In the genomic region with DNA sequence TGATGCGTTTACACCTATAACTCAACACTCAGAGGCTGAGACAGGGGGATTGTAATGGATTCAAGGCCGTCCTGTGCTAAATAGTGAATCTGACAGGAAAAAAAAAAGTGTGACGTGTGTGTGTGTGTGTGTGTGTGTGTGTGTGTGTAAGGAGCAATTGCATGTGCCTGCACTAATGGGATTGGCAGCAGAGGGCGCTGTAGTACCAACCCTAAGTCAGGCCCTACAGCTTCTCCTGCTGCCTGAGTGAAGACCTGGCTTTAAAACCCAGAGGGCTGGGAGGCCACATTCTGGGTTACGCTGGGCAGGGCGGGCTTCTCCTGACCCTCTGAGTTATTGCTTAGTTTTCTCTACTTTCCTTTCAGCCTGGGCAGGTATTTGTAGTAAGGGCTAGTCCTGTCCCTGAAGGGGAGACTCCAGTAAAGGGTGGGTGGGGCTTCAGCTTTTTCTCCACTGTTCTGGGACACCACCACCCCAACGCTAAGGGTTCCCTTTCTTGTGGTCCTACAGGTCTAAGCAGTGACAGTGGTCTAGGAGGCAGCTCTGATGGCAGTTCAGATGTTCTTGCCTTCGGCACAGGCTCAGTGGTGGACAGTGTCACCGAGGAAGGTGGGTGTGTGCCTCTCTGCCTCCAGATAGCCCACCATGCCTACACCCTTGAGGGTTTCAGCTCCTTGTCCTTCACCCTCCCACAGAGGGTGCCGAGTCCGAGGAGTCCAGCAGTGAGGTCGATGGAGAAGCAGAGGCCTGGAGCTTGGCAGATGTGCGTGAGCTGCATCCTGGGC, we compare ENCODE assay signal across 9 mouse cellular contexts. TPM values are rescaled to one million over a fixed set of nuclear protein-coding genes. Genes with fewer than 3 reads are reported as not detected.
A peak's percentile ranks its signal among the peaks of the same experiment; 100 is the strongest.
DNase-seq lines count a peak whose midpoint lies in the region; ATAC-seq and TF ChIP-seq lines count a peak whose summit lies in the region.
"Had no signal": no experiment of that assay in that cellular context is flagged by ENCODE, and none has a peak within 500 bp of the region (broad histone marks: within the 10 kb centered on the region; RNA-seq: fewer than 3 reads in every experiment).

No protein-coding gene starts in this region.

- TF ChIP-seq CTCF in forebrain, postnatal 0 days (IDR thresholded peaks at IDR 0.05; ENCODE audit: low read depth), result peak; percentile 57
- TF ChIP-seq CTCF in midbrain, postnatal 0 days (IDR thresholded peaks at IDR 0.05), result peak; percentile 63

- WGBS in forebrain, postnatal 0 days, result 92% methylated on average over 13 of the region's 13 CpGs
- WGBS in forebrain, embryonic 14.5 days, result 90% methylated on average over 13 of the region's 13 CpGs
- 90% methylated on average over 13 of the region's 13 CpGs for WGBS in midbrain, postnatal 0 days
- 92% methylated on average over 13 of the region's 13 CpGs for WGBS in midbrain, embryonic 16.5 days
- 93% methylated on average over 13 of the region's 13 CpGs for WGBS in hindbrain, embryonic 13.5 days

- H3K27ac ChIP-seq in forebrain, postnatal 0 days (ENCODE audit: low read depth, low read length), result no peak overlapping the region
- H3K27ac ChIP-seq in forebrain, embryonic 14.5 days (ENCODE audit: low read depth, low read length), result no peak overlapping the region
- no peak overlapping the region for H3K27ac ChIP-seq in midbrain, postnatal 0 days (ENCODE audit: low read depth, low read length)
- H3K27ac ChIP-seq in midbrain, embryonic 16.5 days (ENCODE audit: low read length), result no peak overlapping the region
- H3K27ac ChIP-seq in hindbrain, embryonic 13.5 days, result no peak overlapping the region
- H3K27ac ChIP-seq: stomach, embryonic 15.5 days had no signal

- H3K4me2 ChIP-seq in forebrain, postnatal 0 days (ENCODE audit: low read depth), result no peak overlapping the region
- no peak overlapping the region for H3K4me2 ChIP-seq in forebrain, embryonic 14.5 days (ENCODE audit: low read length)
- H3K4me2 ChIP-seq in midbrain, postnatal 0 days (ENCODE audit: low read depth, low read length, poor library complexity, severe bottlenecking), result no peak overlapping the region
- no peak overlapping the region for H3K4me2 ChIP-seq in midbrain, embryonic 16.5 days (ENCODE audit: low read length)
- H3K4me2 ChIP-seq in hindbrain, embryonic 13.5 days, result no peak overlapping the region
- H3K4me2 ChIP-seq: stomach, embryonic 15.5 days had no signal

- intact Hi-C loops in heart, postnatal 36 days (cut with DNase I), result no loop called here

- H3K9ac ChIP-seq in forebrain, postnatal 0 days, result no peak overlapping the region
- H3K9ac ChIP-seq in forebrain, embryonic 14.5 days (ENCODE audit: low read length), result no peak overlapping the region
- H3K9ac ChIP-seq in midbrain, postnatal 0 days (replicated peaks; ENCODE audit: low read length, poor library complexity, severe bottlenecking), result no peak overlapping the region
- H3K9ac ChIP-seq in midbrain, embryonic 16.5 days (ENCODE audit: low read depth, low read length), result no peak overlapping the region
- no peak overlapping the region for H3K9ac ChIP-seq in hindbrain, embryonic 13.5 days
- H3K9ac ChIP-seq: stomach, embryonic 15.5 days had no signal

- H3K27me3 ChIP-seq in forebrain, postnatal 0 days (ENCODE audit: insufficient read depth, low read length), result no peaks in the 10 kb centered on the region
- H3K27me3 ChIP-seq in forebrain, embryonic 14.5 days (replicated peaks; ENCODE audit: control insufficient read depth, insufficient read depth, low read length), result no peaks in the 10 kb centered on the region
- H3K27me3 ChIP-seq in midbrain, postnatal 0 days (ENCODE audit: insufficient read depth, low read length), result no peaks in the 10 kb centered on the region
- H3K27me3 ChIP-seq in midbrain, embryonic 16.5 days (ENCODE audit: control insufficient read depth, insufficient read depth, low read depth, low read length), result no peaks in the 10 kb centered on the region
- no peaks in the 10 kb centered on the region for H3K27me3 ChIP-seq in hindbrain, embryonic 13.5 days
- H3K27me3 ChIP-seq: stomach, embryonic 15.5 days had no signal

- no peak overlapping the region for H3K4me3 ChIP-seq in forebrain, postnatal 0 days (ENCODE audit: low read depth, low read length)
- no peak overlapping the region for H3K4me3 ChIP-seq in forebrain, embryonic 14.5 days (ENCODE audit: low read depth, low read length)
- H3K4me3 ChIP-seq in midbrain, postnatal 0 days (ENCODE audit: low read depth, low read length), result no peak overlapping the region
- H3K4me3 ChIP-seq in midbrain, embryonic 16.5 days (ENCODE audit: low read depth, low read length), result no peak overlapping the region
- H3K4me3 ChIP-seq in hindbrain, embryonic 13.5 days, result no peak overlapping the region
- H3K4me3 ChIP-seq: stomach, embryonic 15.5 days had no signal

- H3K9me3 ChIP-seq in forebrain, postnatal 0 days (ENCODE audit: low read length), result no peaks in the 10 kb centered on the region
- no peaks in the 10 kb centered on the region for H3K9me3 ChIP-seq in forebrain, embryonic 14.5 days (replicated peaks; ENCODE audit: control insufficient read depth, low read length)
- H3K9me3 ChIP-seq in midbrain, postnatal 0 days (ENCODE audit: low read length), result no peaks in the 10 kb centered on the region
- no peaks in the 10 kb centered on the region for H3K9me3 ChIP-seq in midbrain, embryonic 16.5 days (replicated peaks; ENCODE audit: control insufficient read depth, low read length, poor library complexity, severe bottlenecking)
- H3K9me3 ChIP-seq in hindbrain, embryonic 13.5 days, result no peaks in the 10 kb centered on the region
- H3K9me3 ChIP-seq: stomach, embryonic 15.5 days had no signal

- H3K4me1 ChIP-seq in forebrain, postnatal 0 days (ENCODE audit: insufficient read depth), result no peaks in the 10 kb centered on the region
- no peaks in the 10 kb centered on the region for H3K4me1 ChIP-seq in forebrain, embryonic 14.5 days (ENCODE audit: control insufficient read depth, insufficient read depth, low read length)
- H3K4me1 ChIP-seq in midbrain, postnatal 0 days (ENCODE audit: insufficient read depth, low read length), result no peaks in the 10 kb centered on the region
- H3K4me1 ChIP-seq in midbrain, embryonic 16.5 days (ENCODE audit: control insufficient read depth, insufficient read depth, low read length), result no peaks in the 10 kb centered on the region
- H3K4me1 ChIP-seq in hindbrain, embryonic 13.5 days (replicated peaks), result no peaks in the 10 kb centered on the region
- H3K4me1 ChIP-seq: stomach, embryonic 15.5 days had no signal

- ATAC-seq in forebrain, postnatal 0 days, result no peak
- no peak for ATAC-seq in forebrain, embryonic 14.5 days
- no peak for ATAC-seq in midbrain, postnatal 0 days (ENCODE audit: low FRiP score)
- ATAC-seq in midbrain, embryonic 16.5 days, result no peak
- no peak for ATAC-seq in hindbrain, embryonic 13.5 days (ENCODE audit: low FRiP score)

- peak; percentile 42 for DNase-seq in forebrain, postnatal 0 days
- no peak for DNase-seq in forebrain, embryonic 14.5 days (ENCODE audit: low spot score)
- peak; percentile 49 for DNase-seq in midbrain, postnatal 0 days (ENCODE audit: low spot score)
- DNase-seq in adrenal gland, postnatal 4 days (ENCODE audit: low spot score in 2 of 2), result peak; percentile 2
- peak; percentile 7 to 32 for DNase-seq in heart, postnatal 36 days
- peak; percentile 27 to 30 for DNase-seq in lung, postnatal 4 days

- H3K36me3 ChIP-seq in forebrain, postnatal 0 days (ENCODE audit: insufficient read depth), result peaks cover 79% of the 10 kb centered on the region
- H3K36me3 ChIP-seq in forebrain, embryonic 14.5 days (ENCODE audit: control insufficient read depth, insufficient read depth, low read length), result peaks cover 78% of the 10 kb centered on the region
- H3K36me3 ChIP-seq in midbrain, postnatal 0 days (ENCODE audit: insufficient read depth, low read length), result peaks cover 68% of the 10 kb centered on the region
- H3K36me3 ChIP-seq in midbrain, embryonic 16.5 days (ENCODE audit: control insufficient read depth, insufficient read depth, low read length), result peaks cover 60% of the 10 kb centered on the region
- H3K36me3 ChIP-seq in hindbrain, embryonic 13.5 days, result peaks cover 83% of the 10 kb centered on the region

RNA-seq across cellular contexts. Expression of a gene that starts 12.9 kb away (rescaled TPM):
- 116 and 147 TPM in 2 replicates for total RNA-seq in forebrain, postnatal 0 days (2014; rRNA removed)
- 84.2 and 95.3 TPM in 2 replicates for polyA plus RNA-seq in forebrain, postnatal 0 days (2015; fragmentation: Nextera tagmentation; extraction: Ambion mirVana)
- 60.5 and 77.0 TPM in 2 replicates for polyA plus RNA-seq in forebrain, embryonic 14.5 days (2014; fragmentation: Nextera tagmentation; extraction: Ambion mirVana)
- total RNA-seq in midbrain, postnatal 0 days (2014; rRNA removed), result 82.6 and 99.3 TPM in 2 replicates
- 63.3 and 64.5 TPM in 2 replicates for polyA plus RNA-seq in midbrain, postnatal 0 days (2015; fragmentation: Nextera tagmentation; extraction: Ambion mirVana)
- polyA plus RNA-seq in midbrain, embryonic 16.5 days (2015; fragmentation: Nextera tagmentation; extraction: Ambion mirVana), result 77.4 and 78.1 TPM in 2 replicates
- total RNA-seq in adrenal gland, postnatal 4 days (2021), result 10 to 100 TPM; 35.5 to 36.7 TPM
- 10 to 100 TPM; 12.0 to 12.2 TPM for total RNA-seq in heart, postnatal 36 days (2021)
- polyA plus RNA-seq in hindbrain, embryonic 13.5 days (2015; fragmentation: Nextera tagmentation; extraction: Ambion mirVana), result 71.0 and 77.0 TPM in 2 replicates

RNA-seq across cellular contexts. Expression of a gene that starts 12.9 kb away (rescaled TPM):
- 65.4 and 69.5 TPM in 2 replicates for total RNA-seq in forebrain, postnatal 0 days (2014; rRNA removed)
- 56.5 and 59.0 TPM in 2 replicates for polyA plus RNA-seq in forebrain, postnatal 0 days (2015; fragmentation: Nextera tagmentation; extraction: Ambion mirVana)
- 46.5 and 52.8 TPM in 2 replicates for polyA plus RNA-seq in forebrain, embryonic 14.5 days (2014; fragmentation: Nextera tagmentation; extraction: Ambion mirVana)
- total RNA-seq in midbrain, postnatal 0 days (2014; rRNA removed), result 71.9 and 95.9 TPM in 2 replicates
- 54.3 and 54.5 TPM in 2 replicates for polyA plus RNA-seq in midbrain, postnatal 0 days (2015; fragmentation: Nextera tagmentation; extraction: Ambion mirVana)
- 56.3 and 63.9 TPM in 2 replicates for polyA plus RNA-seq in midbrain, embryonic 16.5 days (2015; fragmentation: Nextera tagmentation; extraction: Ambion mirVana)
- total RNA-seq in adrenal gland, postnatal 4 days (2021), result 10 to 100 TPM; 42.9 to 49.0 TPM
- 10 to 100 TPM; 12.7 to 13.1 TPM for total RNA-seq in heart, postnatal 36 days (2021)
- 52.6 and 54.8 TPM in 2 replicates for polyA plus RNA-seq in hindbrain, embryonic 13.5 days (2015; fragmentation: Nextera tagmentation; extraction: Ambion mirVana)

RNA-seq across cellular contexts. Expression of a gene that starts 35.2 kb away (rescaled TPM):
- 47.7 and 63.8 TPM in 2 replicates for total RNA-seq in forebrain, postnatal 0 days (2014; rRNA removed)
- 58.8 and 59.8 TPM in 2 replicates for polyA plus RNA-seq in forebrain, postnatal 0 days (2015; fragmentation: Nextera tagmentation; extraction: Ambion mirVana)
- 94.6 and 102 TPM in 2 replicates for polyA plus RNA-seq in forebrain, embryonic 14.5 days (2014; fragmentation: Nextera tagmentation; extraction: Ambion mirVana)
- total RNA-seq in midbrain, postnatal 0 days (2014; rRNA removed), result 45.0 and 56.0 TPM in 2 replicates
- polyA plus RNA-seq in midbrain, postnatal 0 days (2015; fragmentation: Nextera tagmentation; extraction: Ambion mirVana), result 53.6 and 56.0 TPM in 2 replicates
- 75.7 and 78.7 TPM in 2 replicates for polyA plus RNA-seq in midbrain, embryonic 16.5 days (2015; fragmentation: Nextera tagmentation; extraction: Ambion mirVana)
- 10 to 100 TPM; 31.0 to 31.3 TPM for total RNA-seq in adrenal gland, postnatal 4 days (2021)
- 10 to 100 TPM; 15.7 to 18.8 TPM for total RNA-seq in heart, postnatal 36 days (2021)
- 74.8 and 79.2 TPM in 2 replicates for polyA plus RNA-seq in hindbrain, embryonic 13.5 days (2015; fragmentation: Nextera tagmentation; extraction: Ambion mirVana)

RNA-seq across cellular contexts. Expression of a gene that starts 35.3 kb away (rescaled TPM):
- 12.7 and 19.8 TPM in 2 replicates for total RNA-seq in forebrain, postnatal 0 days (2014; rRNA removed)
- 18.7 and 22.8 TPM in 2 replicates for polyA plus RNA-seq in forebrain, postnatal 0 days (2015; fragmentation: Nextera tagmentation; extraction: Ambion mirVana)
- polyA plus RNA-seq in forebrain, embryonic 14.5 days (2014; fragmentation: Nextera tagmentation; extraction: Ambion mirVana), result 28.3 and 29.5 TPM in 2 replicates
- total RNA-seq in midbrain, postnatal 0 days (2014; rRNA removed), result 35.3 and 43.7 TPM in 2 replicates
- 27.3 and 32.1 TPM in 2 replicates for polyA plus RNA-seq in midbrain, postnatal 0 days (2015; fragmentation: Nextera tagmentation; extraction: Ambion mirVana)
- 25.1 and 28.1 TPM in 2 replicates for polyA plus RNA-seq in midbrain, embryonic 16.5 days (2015; fragmentation: Nextera tagmentation; extraction: Ambion mirVana)
- total RNA-seq in adrenal gland, postnatal 4 days (2021), result 10 to 100 TPM; 20.2 to 21.0 TPM
- 10 to 100 TPM in 1 of 2 experiments, 1 to 10 TPM in 1; 9.5 to 11.7 TPM for total RNA-seq in heart, postnatal 36 days (2021)
- 23.3 and 24.1 TPM in 2 replicates for polyA plus RNA-seq in hindbrain, embryonic 13.5 days (2015; fragmentation: Nextera tagmentation; extraction: Ambion mirVana)

RNA-seq across cellular contexts. Expression of a gene that starts 39.1 kb away (rescaled TPM):
- total RNA-seq in forebrain, postnatal 0 days (2014; rRNA removed), result 80.3 and 84.7 TPM in 2 replicates
- 138 and 163 TPM in 2 replicates for polyA plus RNA-seq in forebrain, postnatal 0 days (2015; fragmentation: Nextera tagmentation; extraction: Ambion mirVana)
- polyA plus RNA-seq in forebrain, embryonic 14.5 days (2014; fragmentation: Nextera tagmentation; extraction: Ambion mirVana), result 116 and 137 TPM in 2 replicates
- 76.5 and 82.0 TPM in 2 replicates for total RNA-seq in midbrain, postnatal 0 days (2014; rRNA removed)
- polyA plus RNA-seq in midbrain, postnatal 0 days (2015; fragmentation: Nextera tagmentation; extraction: Ambion mirVana), result 125 and 138 TPM in 2 replicates
- polyA plus RNA-seq in midbrain, embryonic 16.5 days (2015; fragmentation: Nextera tagmentation; extraction: Ambion mirVana), result 109 and 110 TPM in 2 replicates
- total RNA-seq in adrenal gland, postnatal 4 days (2021), result 10 to 100 TPM; 91.9 to 94.1 TPM
- total RNA-seq in heart, postnatal 36 days (2021), result 10 to 100 TPM; 49.4 to 56.0 TPM
- 123 and 127 TPM in 2 replicates for polyA plus RNA-seq in hindbrain, embryonic 13.5 days (2015; fragmentation: Nextera tagmentation; extraction: Ambion mirVana)
